Mouse (Mus musculus) heart, embryonic 10.5 days (tissue): ENCODE measurements around the gene Pip5kl1. TPM values are rescaled to one million over a fixed set of nuclear protein-coding genes. Genes with fewer than 3 reads are reported as not detected.

ENCODE experiments used
- DNase-seq: peaks from one replicate; pipeline ENCODE4 v3.0.0-alpha.2; 2017; ENCODE audit warnings: low spot score
- H3K27ac ChIP-seq: fragments of 300-500 bp; sonication (generic); 2 replicates; pipeline ENCODE4 v1.5.1; 2016; ENCODE audit warnings: mild to moderate bottlenecking
- H3K27me3 ChIP-seq: fragments of 300-500 bp; sonication (generic); 2 replicates; pipeline ENCODE4 v1.6.1; 2016; ENCODE audit warnings: mild to moderate bottlenecking; ENCODE audit not compliant: poor library complexity, insufficient read depth, severe bottlenecking
- H3K36me3 ChIP-seq: fragments of 300-500 bp; sonication (generic); 2 replicates; pipeline ENCODE4 v1.6.1; 2016; ENCODE audit warnings: mild to moderate bottlenecking, moderate library complexity
- H3K4me1 ChIP-seq: fragments of 300-500 bp; sonication (generic); 2 replicates; pipeline ENCODE4 v1.6.1; 2016; ENCODE audit warnings: mild to moderate bottlenecking
- H3K4me3 ChIP-seq: fragments of 300-500 bp; sonication (generic); 2 replicates; pipeline ENCODE4 v1.5.1; 2016; ENCODE audit warnings: mild to moderate bottlenecking, moderate library complexity
- H3K9me3 ChIP-seq: fragments of 300-500 bp; sonication (generic); 2 replicates; pipeline ENCODE4 v1.6.1; 2016; ENCODE audit warnings: mild to moderate bottlenecking, moderate library complexity
- WGBS: fragments of 180-500 bp; shearing (Covaris S2); methylation state at CpG from one replicate; pipeline ENCODE4 v1.1.7; 2016; 5-methylcytosine and 5-hydroxymethylcytosine counted together
- polyA plus RNA-seq: library from polyadenylated mRNA; unstranded; fragments of >200 nt; fragmentation: Nextera tagmentation; extraction: Ambion mirVana; gene quantifications from 2 replicates; pipeline ENCODE4 v1.2.1, GENCODE M21; 2016

Gene Pip5kl1
- polyA plus RNA-seq, 1 experiment from 2014 or later: 1.1 TPM

DNA sequence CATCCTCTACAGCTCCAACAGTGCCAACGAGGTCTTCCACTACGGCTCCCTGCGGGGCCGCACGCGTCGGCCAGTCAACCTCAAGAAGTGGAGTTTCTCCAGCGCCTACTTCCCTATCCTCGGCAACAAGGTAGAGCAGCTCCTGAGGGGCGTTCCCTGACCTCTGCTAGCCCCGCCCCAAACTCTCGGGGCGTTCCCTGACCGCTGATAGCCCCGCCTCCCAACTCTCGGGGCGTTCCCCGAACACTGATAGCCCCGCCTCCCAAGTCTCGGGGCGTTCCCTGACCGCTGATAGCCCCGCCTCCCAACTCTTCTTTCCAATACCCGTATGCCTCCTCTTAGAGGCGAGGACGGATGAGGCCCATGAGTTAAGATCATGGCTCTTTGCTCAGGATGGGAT is 37.7 kb downstream of the Pip5kl1 start:
- Histone ChIP-seq H3K9me3 (no peaks in the 10 kb centered on the region), H3K27me3 (no peaks in the 10 kb centered on the region), H3K4me1 (peaks cover 55% of the 10 kb centered on the region), H3K36me3 (peaks cover 44% of the 10 kb centered on the region), H3K27ac (no peak overlapping the region; the same call in 1 of the 2 replicates), H3K4me3 (no peak overlapping the region)
- 69% methylated on average over 26 of the region's 26 CpGs for WGBS
- DNase-seq: peak; percentile 84

DNA sequence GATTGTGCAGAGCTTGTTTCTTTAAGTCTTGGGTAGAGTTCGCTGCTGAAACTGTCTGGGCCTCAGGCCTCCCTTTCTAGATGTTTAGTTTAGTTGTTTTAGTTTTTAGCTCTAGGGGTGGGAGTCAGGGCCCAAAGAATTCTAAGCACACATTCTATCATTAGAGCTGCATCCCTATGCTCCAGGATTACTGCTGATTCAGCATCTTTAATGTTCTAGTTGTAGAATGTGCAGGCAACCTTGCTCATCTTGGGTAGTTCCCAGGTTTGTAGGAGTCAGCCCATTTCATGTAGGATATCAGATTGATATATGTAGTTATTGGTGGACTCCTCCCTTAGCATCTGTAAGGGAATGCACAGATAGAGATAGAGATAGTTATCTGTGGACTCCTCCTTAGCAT is 42.5 kb downstream of the Pip5kl1 start:
- H3K9me3 ChIP-seq: no peaks in the 10 kb centered on the region
- no peaks in the 10 kb centered on the region for H3K27me3 ChIP-seq
- no peak overlapping the region for H3K27ac ChIP-seq
- no peak overlapping the region for H3K4me3 ChIP-seq
- DNase-seq: no peak
- H3K4me1 ChIP-seq: peaks cover 49% of the 10 kb centered on the region
- peaks cover 63% of the 10 kb centered on the region for H3K36me3 ChIP-seq
- WGBS: 97% methylated on average over 1 of the region's 1 CpGs

DNA sequence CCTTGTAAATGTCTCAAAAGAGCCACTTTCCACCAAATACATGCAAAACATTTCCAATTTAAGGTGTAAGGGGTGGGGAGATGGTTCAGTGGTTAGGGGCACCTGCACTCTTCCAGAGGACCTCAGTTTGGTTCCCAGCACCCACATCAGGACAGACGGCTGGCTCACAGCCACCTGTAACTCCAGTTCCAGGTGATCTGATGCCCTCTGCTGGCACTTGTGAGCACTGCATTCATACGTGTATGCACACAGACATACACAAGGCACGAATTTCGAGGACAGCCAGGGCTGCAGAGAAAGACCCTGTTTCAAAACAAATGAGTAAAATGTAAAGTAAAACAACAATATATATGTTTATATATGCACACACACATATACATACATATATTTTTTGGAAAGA is 43.0 kb downstream of the Pip5kl1 start:
- Histone ChIP-seq H3K4me1 (peaks cover 49% of the 10 kb centered on the region), H3K9me3 (no peaks in the 10 kb centered on the region), H3K27me3 (no peaks in the 10 kb centered on the region), H3K36me3 (peaks cover 59% of the 10 kb centered on the region), H3K27ac (no peak overlapping the region), H3K4me3 (no peak overlapping the region)
- DNase-seq: no peak
- WGBS: 94% methylated on average over 4 of the region's 4 CpGs

DNA sequence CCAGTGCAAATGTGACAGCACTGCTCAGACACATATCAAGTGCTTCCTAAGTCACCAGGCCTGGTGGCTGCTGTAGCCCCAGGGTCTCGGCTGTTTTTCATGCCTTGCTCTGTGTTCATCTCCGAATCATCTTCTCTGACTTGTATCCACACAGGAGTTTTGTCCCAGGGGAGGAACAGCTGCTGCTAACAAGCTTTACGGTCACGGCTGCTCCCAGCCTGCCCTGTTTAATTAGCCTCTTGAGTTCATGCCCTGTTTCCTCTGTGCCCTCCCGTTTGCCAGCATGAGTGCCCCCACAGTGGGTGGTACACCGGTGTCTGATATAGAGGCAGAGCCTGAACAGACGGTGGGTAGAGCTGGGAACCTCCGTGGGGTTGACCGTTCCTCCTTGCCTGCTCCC is 43.5 kb downstream of the Pip5kl1 start:
- Histone ChIP-seq H3K36me3 (peaks cover 57% of the 10 kb centered on the region), H3K4me3 (no peak overlapping the region), H3K4me1 (peaks cover 53% of the 10 kb centered on the region), H3K27ac (peak overlapping the region; percentile 32; the same call in 1 of the 2 replicates), H3K27me3 (no peaks in the 10 kb centered on the region), H3K9me3 (no peaks in the 10 kb centered on the region)
- WGBS: 84% methylated on average over 9 of the region's 9 CpGs
- DNase-seq: no peak

DNA sequence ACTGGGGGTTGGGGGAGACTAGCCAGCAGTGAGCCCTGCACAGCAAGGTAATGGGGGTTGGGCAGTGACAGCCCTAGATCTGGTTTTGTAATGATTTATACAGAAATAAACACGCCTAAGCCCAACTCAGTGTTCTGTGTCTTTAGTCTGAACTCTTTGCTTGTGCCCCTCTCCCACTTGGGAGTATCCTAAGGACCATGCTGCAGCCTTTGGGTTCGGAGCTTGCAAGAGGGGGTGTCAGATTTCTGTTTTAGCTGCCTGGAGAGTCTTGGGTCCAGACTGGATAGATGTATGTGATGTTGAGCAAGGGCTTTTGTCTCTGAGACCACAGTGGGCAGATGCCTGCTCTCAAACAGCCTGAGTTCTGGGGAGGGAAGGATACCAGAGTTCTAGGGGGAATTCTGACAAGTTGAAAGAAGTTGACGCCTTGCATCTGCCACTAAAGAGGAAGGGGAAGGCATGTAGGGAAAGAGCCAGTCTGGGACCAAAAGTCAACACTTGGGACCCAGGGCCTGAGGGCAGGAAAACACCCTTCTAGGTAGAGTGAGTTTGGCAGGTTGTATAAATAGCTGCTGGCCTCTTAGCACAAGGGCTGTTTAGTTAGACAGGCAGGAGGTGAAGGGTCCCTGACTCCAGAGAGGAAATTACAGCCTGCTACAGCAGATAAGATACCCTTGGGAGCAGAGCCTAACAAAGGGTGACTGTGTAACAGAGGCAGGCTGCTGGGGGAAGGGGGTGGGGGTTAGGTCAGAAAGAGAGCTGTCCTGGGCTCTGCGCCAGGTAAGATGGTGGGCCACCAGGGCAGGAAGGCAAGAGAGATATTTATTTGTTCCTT is 46.3 kb downstream of the Pip5kl1 start:
- peak overlapping the region; percentile 38 for H3K4me3 ChIP-seq

DNA sequence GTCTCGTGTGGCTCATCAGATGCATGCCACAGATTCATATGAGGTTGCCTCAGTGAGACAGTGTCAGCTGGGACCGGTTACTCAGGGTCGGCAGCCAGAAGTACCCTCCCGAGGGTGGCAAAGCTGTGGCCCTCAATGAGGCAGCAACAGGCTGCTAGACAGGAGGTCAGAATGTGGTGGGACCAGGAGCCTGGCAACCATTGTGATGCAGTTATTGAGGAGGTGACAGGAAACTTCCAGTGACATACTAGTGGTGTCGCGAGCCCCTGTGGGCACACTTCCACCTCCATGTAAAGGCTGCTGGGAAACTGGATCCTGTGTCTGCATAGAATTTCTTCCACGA is 46.9 kb downstream of the Pip5kl1 start, which contains the start of gene Ak1:
TSS of gene Ak1 (plus strand) at position 242 of the 343 bp plus-strand sequence.
- DNase-seq: no peak
- Histone ChIP-seq H3K4me1 (peaks cover 76% of the 10 kb centered on the region), H3K36me3 (peaks cover 31% of the 10 kb centered on the region), H3K27me3 (no peaks in the 10 kb centered on the region), H3K4me3 (peak within 1 kb of the TSS; percentile 38), H3K9me3 (no peaks in the 10 kb centered on the region), H3K27ac (peak within 1 kb of the TSS; percentile 90)
- WGBS: 7% methylated on average over 7 of the region's 7 CpGs

More for the DNA sequence above, 46.3 kb downstream of the Pip5kl1 start:
- 11% methylated on average over 4 of the region's 4 CpGs for WGBS
- no peaks in the 10 kb centered on the region for H3K9me3 ChIP-seq
- H3K27me3 ChIP-seq: no peaks in the 10 kb centered on the region
- H3K36me3 ChIP-seq: peaks cover 36% of the 10 kb centered on the region
- peak; percentile 94 for DNase-seq
- peaks cover 70% of the 10 kb centered on the region for H3K4me1 ChIP-seq
- H3K27ac ChIP-seq: peak overlapping the region; percentile 90

DNA sequence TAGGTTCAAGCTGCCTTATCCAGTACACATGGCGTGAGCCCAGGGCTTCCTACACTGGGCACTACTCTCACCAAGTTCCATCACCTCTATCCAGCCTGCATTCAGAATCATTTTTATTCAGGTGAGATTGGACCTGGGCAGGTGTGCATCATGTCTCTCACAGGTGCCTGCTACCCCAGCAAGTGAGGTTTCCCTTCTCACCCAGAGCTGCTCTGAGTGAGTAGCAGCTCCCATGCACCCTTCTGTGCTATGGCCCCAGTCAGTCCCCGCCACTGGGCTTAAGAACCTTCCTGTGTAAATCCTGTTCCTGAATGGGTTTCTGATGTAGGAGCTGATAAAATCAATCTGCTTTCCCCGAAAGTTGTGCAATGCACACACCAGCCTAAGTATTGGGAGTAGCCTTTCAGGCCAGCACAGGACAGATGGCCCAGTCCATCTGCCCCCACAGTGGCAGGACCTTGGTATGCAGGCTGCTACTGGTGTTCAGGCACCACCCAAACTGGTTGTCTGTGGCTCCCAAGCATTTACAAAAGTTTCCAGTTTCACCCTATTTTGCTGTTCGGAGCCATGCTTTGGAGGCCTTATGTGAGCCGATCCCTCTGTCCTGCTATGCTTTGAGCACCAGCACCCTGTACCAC is 49.6 kb downstream of the Pip5kl1 start:
- Histone ChIP-seq H3K4me3 (0 out of 2 replicates have a peak overlapping the region, but pooled peaks have one; percentile 53), H3K36me3 (peaks cover 4% of the 10 kb centered on the region; the same call in 1 of the 2 replicates), H3K4me1 (peaks cover 91% of the 10 kb centered on the region), H3K27me3 (no peaks in the 10 kb centered on the region), H3K27ac (peak overlapping the region; percentile 91), H3K9me3 (no peaks in the 10 kb centered on the region)
- WGBS: 58% methylated on average over 5 of the region's 5 CpGs
- DNase-seq: no peak

DNA sequence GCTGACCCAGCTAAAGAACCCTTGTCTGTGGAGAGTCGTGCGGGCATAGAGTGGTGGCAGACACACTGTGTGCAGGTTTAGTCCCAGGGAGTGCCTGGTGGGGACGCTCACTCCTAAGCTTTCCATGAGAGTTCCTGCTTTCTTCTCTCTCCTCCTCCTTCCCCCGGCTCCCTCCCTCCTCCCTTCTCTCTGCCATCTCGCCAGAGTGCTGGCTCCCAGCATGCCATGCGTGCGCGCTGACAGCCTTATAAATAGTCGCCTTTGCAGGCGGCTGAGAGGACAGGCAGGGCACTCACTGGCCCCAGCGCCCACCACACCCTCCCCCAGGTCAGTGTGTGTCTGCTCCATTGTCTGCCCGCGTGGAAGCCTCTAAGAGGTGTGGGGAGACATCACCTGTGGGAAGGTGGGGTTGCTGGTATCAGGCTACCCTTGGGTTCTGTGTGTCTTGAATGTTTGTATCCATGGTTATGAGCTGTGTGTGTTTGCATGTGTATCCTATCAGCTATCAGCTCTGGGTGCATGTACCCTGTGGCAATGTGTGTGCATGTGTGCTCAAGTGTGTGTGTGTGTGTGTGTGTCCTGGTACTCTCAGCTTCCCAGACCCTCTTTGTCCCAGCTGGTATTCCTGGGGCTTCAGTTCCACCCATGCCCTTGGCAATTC is 50.7 kb downstream of the Pip5kl1 start:
- DNase-seq: peak; percentile 93
- Histone ChIP-seq H3K36me3 (peaks cover 11% of the 10 kb centered on the region; the same call in 1 of the 2 replicates), H3K27ac (peak overlapping the region; percentile 91), H3K4me1 (peaks cover 91% of the 10 kb centered on the region), H3K4me3 (peak overlapping the region; percentile 53), H3K9me3 (no peaks in the 10 kb centered on the region), H3K27me3 (no peaks in the 10 kb centered on the region)
- WGBS: 3% methylated on average over 13 of the region's 13 CpGs

DNA sequence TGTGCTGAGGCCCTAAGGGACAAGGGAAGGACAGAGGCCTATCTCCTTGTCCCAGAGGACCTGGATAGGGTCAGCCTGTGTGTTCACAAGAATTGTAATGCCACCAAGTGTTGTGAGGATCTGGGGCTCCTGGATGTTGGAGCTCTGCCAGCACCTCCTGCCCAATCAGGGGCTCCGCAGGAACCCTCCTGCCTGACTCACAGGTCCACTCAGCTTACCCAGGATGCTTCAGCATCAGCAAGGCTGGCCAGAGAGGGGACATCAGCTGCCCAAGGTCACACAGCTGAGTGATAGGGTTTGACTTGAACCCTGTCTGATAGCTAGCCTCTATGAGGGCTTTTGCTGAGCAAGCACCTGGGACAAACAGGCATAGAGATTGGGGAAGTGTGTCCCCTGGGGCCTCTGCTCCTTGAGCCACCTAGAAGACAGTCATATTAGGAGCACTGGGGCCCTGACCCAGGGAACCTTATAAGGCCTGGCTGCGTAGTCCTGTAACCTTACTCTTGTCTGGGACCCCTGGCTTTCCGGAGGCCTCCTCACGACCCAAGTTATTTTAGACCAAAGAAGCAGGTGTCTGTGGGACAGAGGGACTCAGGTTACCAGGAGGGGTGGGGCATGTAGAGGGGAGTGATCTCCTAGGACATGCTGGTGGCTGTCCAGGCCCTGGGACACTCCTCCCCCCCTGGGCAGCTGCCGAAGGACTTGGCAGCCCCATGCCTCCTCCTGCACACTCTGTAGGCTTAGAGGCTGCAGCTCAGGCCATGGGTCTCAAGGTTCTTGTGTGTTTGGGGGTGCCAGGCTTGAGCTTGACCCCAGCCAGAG is 51.5 kb downstream of the Pip5kl1 start:
- peak overlapping the region; percentile 53 for H3K4me3 ChIP-seq
- H3K36me3 ChIP-seq: peaks cover 17% of the 10 kb centered on the region
- DNase-seq: no peak
- no peaks in the 10 kb centered on the region for H3K9me3 ChIP-seq
- peak overlapping the region; percentile 91 for H3K27ac ChIP-seq
- 19% methylated on average over 5 of the region's 5 CpGs for WGBS
- no peaks in the 10 kb centered on the region for H3K27me3 ChIP-seq
- peaks cover 87% of the 10 kb centered on the region for H3K4me1 ChIP-seq

DNA sequence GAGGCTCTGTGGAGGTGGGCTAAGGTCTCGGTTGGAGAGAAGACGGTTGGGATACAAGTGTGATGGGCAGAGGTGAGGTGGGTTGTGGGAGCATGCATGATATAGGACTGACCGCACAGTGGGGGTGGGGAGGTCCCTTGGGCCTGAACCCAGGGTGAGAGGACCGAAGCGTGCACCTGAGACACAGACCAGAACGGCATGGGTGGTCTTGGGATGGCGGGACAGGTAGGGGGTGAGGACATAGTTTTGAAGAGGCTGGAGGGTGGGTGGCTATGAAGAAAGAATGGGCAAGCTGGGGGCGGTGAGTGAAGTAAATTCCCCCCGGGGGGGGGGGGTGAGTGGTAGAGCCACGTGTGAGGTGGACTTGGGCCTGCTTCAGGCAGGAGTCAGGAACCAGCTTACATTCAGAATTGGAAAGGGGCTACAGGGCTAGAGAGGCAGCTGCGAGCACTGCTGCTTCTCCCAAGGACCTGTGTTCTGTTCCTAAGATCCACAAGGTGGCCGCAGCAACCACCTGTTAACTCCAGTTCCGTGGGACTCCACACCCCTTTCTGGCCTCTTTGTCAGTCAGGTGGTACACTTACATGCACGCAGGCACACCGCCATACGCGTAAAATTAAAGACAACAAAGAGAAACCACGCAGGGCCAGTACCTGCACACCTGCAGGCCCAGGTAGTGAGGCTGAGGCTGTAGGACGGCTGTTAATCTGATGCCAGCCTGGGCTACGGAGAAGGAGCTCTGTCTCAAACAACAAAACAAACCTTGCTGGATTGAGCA is 52.9 kb downstream of the Pip5kl1 start:
- peaks cover 82% of the 10 kb centered on the region for H3K4me1 ChIP-seq
- WGBS: 56% methylated on average over 20 of the region's 20 CpGs
- H3K4me3 ChIP-seq: peak overlapping the region; percentile 53

DNA sequence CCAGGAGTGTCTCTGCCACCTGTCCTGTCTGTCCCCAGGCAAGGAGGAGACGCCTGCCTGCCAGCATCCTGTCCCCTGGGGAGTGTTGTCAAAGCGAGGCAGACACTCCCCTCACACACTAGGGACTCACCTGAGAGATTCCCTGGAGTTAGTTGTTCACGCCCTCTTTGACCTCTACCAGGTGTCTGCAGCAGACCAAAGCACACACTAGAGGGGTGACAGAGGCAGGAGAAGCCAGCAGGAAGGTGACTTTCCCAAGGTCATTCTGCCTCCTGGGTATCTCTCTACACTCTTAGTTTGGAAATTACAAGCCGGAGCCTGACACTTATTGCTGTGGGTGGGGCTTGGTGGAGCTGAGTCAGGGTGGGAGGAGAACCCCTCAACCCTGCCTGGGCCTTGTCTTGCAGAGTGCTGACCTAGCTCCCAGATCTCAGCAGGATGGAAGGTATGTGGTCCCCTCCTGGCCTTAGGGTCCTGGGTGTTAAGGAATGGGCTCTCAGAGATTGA is 53.5 kb downstream of the Pip5kl1 start:
- H3K27ac ChIP-seq: peak overlapping the region; percentile 91
- 41% methylated on average over 4 of the region's 4 CpGs for WGBS
- H3K27me3 ChIP-seq: no peaks in the 10 kb centered on the region
- peaks cover 78% of the 10 kb centered on the region for H3K4me1 ChIP-seq
- H3K4me3 ChIP-seq: peak overlapping the region; percentile 53
- H3K36me3 ChIP-seq: peaks cover 32% of the 10 kb centered on the region
- H3K9me3 ChIP-seq: no peaks in the 10 kb centered on the region
- no peak for DNase-seq

More for the DNA sequence above, 52.9 kb downstream of the Pip5kl1 start:
- H3K9me3 ChIP-seq: no peaks in the 10 kb centered on the region
- no peak for DNase-seq
- no peaks in the 10 kb centered on the region for H3K27me3 ChIP-seq
- peak overlapping the region; percentile 91 for H3K27ac ChIP-seq
- H3K36me3 ChIP-seq: peaks cover 27% of the 10 kb centered on the region
